In genomic region chr1:42889421-42889887, GRCm38 (mm10) we compare ENCODE assay signal across 13 mouse cellular contexts. TPM values are rescaled to one million over a fixed set of nuclear protein-coding genes. Genes with fewer than 3 reads are reported as not detected.
A peak's percentile ranks its signal among the peaks of the same experiment; 100 is the strongest.
DNase-seq lines count a peak whose midpoint lies in the region; ATAC-seq lines count a peak whose summit lies in the region.
"Had no signal": no experiment of that assay in that cellular context is flagged by ENCODE, and none has a peak within 500 bp of the region (broad histone marks: within the 10 kb centered on the region; RNA-seq: fewer than 3 reads in every experiment).

No protein-coding gene starts in this region.

- no peak for ATAC-seq in heart, embryonic 13.5 days (ENCODE audit: extremely low read depth, insufficient number of reproducible peaks, low FRiP score, low TSS enrichment)
- peak; percentile 74 for ATAC-seq in forebrain, embryonic 15.5 days (replicated peaks)
- ATAC-seq in midbrain, embryonic 12.5 days (ENCODE audit: low FRiP score, low read depth), result peak; percentile 79
- ATAC-seq: Patski had no signal

- peak overlapping the region; percentile 39 for H3K27ac ChIP-seq in heart, embryonic 13.5 days (replicated peaks)
- H3K27ac ChIP-seq in forebrain, embryonic 15.5 days (replicated peaks), result 0 out of 2 replicates have a peak overlapping the region, but pooled peaks have one; percentile 48
- peak overlapping the region; percentile 89 for H3K27ac ChIP-seq in midbrain, embryonic 12.5 days (replicated peaks)
- H3K27ac ChIP-seq: stomach, postnatal 0 days had no signal

- H3K9me3 ChIP-seq in heart, embryonic 13.5 days, result no peaks in the 10 kb centered on the region
- H3K9me3 ChIP-seq in forebrain, embryonic 15.5 days, result no peaks in the 10 kb centered on the region
- H3K9me3 ChIP-seq in midbrain, embryonic 12.5 days, result no peaks in the 10 kb centered on the region
- H3K9me3 ChIP-seq: megakaryocyte, embryonic 14.5 days had no signal

- H3K4me1 ChIP-seq in heart, embryonic 13.5 days, result peaks cover 13% of the 10 kb centered on the region
- peaks cover 15% of the 10 kb centered on the region for H3K4me1 ChIP-seq in forebrain, embryonic 15.5 days
- peaks cover 24% of the 10 kb centered on the region for H3K4me1 ChIP-seq in midbrain, embryonic 12.5 days
- H3K4me1 ChIP-seq: megakaryocyte, embryonic 14.5 days had no signal

- no peak overlapping the region for H3K4me2 ChIP-seq in heart, embryonic 13.5 days
- no peak overlapping the region for H3K4me2 ChIP-seq in forebrain, embryonic 15.5 days (replicated peaks)
- peak overlapping the region; percentile 33 for H3K4me2 ChIP-seq in midbrain, embryonic 12.5 days (replicated peaks)
- H3K4me2 ChIP-seq: liver, embryonic 11.5 days had no signal

- no peak overlapping the region for H3K4me3 ChIP-seq in heart, embryonic 13.5 days
- no peak overlapping the region for H3K4me3 ChIP-seq in forebrain, embryonic 15.5 days
- no peak overlapping the region for H3K4me3 ChIP-seq in midbrain, embryonic 12.5 days
- H3K4me3 ChIP-seq: megakaryocyte, embryonic 14.5 days had no signal

- no peaks in the 10 kb centered on the region for H3K27me3 ChIP-seq in heart, embryonic 13.5 days (replicated peaks)
- no peaks in the 10 kb centered on the region for H3K27me3 ChIP-seq in forebrain, embryonic 15.5 days
- no peaks in the 10 kb centered on the region for H3K27me3 ChIP-seq in midbrain, embryonic 12.5 days
- H3K27me3 ChIP-seq: megakaryocyte, embryonic 14.5 days; Patski had no signal

- intact Hi-C loops in heart, postnatal 36 days (cut with DNase I), result no loop called here

- peaks cover 21% of the 10 kb centered on the region for H3K36me3 ChIP-seq in heart, embryonic 13.5 days
- no peaks in the 10 kb centered on the region for H3K36me3 ChIP-seq in forebrain, embryonic 15.5 days
- no peaks in the 10 kb centered on the region for H3K36me3 ChIP-seq in midbrain, embryonic 12.5 days

- H3K9ac ChIP-seq in heart, embryonic 13.5 days, result no peak overlapping the region
- no peak overlapping the region for H3K9ac ChIP-seq in forebrain, embryonic 15.5 days (replicated peaks)
- H3K9ac ChIP-seq in midbrain, embryonic 12.5 days (replicated peaks), result no peak overlapping the region

- DNase-seq in heart, postnatal 36 days, result no peak
- DNase-seq in brain, adult 2 months (ENCODE audit: low read depth, low spot score), result peak; percentile 11
- DNase-seq in adrenal gland, adult 18-20 months (ENCODE audit: low spot score in 2 of 2), result no peak
- DNase-seq in cerebellum, adult 9-11 months, result no peak
- no peak for DNase-seq in urinary bladder, postnatal 25 days (ENCODE audit: low spot score)
- DNase-seq: B cell, adult 2 months had no signal

- 53% methylated on average over 7 of the region's 7 CpGs for WGBS in heart, embryonic 13.5 days
- WGBS in forebrain, embryonic 15.5 days, result 15% methylated on average over 7 of the region's 7 CpGs
- 21% methylated on average over 7 of the region's 7 CpGs for WGBS in midbrain, embryonic 12.5 days

RNA-seq across cellular contexts. Expression of gene Mrps9, which starts 38.4 kb away (rescaled TPM):
- polyA plus RNA-seq in heart, embryonic 13.5 days (2015; fragmentation: Nextera tagmentation; extraction: Ambion mirVana), result 54.6 and 63.0 TPM in 2 replicates
- 100 to 1,000 TPM; 104 to 114 TPM for total RNA-seq in heart, postnatal 36 days (2021)
- polyA plus RNA-seq in forebrain, embryonic 15.5 days (2015; fragmentation: Nextera tagmentation; extraction: Ambion mirVana), result 36.0 and 38.1 TPM in 2 replicates
- polyA plus RNA-seq in midbrain, embryonic 12.5 days (2016; fragmentation: Nextera tagmentation; extraction: Ambion mirVana), result 50.3 TPM in 2 replicates
- total RNA-seq in adrenal gland, adult 18-20 months (2021), result 10 to 100 TPM; 59.4 to 61.4 TPM

Comparison
In these comparisons a context has a peak if more than half of its experiments do, and no peak if none do; other contexts are left out.
1. H3K27ac ChIP-seq: peak in every context shown above with its lines; median percentile 89 in midbrain, embryonic 12.5 days; 48 in forebrain, embryonic 15.5 days; 39 in heart, embryonic 13.5 days.